Mouse (Mus musculus): ENCODE data around the gene Emp3. TPM values are rescaled to one million over a fixed set of nuclear protein-coding genes. Genes with fewer than 3 reads are reported as not detected.

Gene Emp3
- polyA plus RNA-seq, 1 experiment from 2014 or later: 255 TPM

DNA sequence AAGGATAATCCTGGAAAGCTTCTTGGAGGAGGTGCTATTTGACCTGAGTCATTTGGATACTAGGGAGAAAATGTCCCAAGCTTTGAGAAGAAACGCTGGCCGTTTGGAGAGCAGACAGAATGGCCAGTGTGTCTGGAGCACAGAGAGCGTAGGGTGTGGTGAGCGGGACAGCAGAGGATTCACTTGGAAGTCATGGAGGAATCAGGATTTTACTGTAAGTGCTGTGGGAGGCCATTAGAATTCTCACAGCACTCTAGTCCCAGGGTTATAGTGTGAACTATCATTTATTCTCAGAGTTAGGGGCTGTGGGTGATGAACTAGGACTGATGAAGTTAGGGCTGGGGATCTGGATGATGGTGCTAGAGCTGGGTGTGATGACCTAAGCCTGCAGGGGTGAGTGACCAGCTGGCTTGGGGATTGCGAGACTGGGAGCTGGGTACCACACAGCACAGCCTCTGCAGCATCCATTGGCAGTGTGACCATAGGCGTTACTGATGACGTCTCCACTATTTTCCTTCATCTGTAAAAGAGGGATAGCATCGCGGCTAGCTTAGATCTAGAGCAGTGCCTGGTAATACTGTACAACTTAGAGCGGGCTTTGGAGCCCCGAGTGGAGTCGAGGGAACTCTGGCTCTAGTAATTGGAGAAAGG is 871 bp upstream of the Emp3 start:
- Histone ChIP-seq H3K4me1 (ENCODE audit: insufficient read depth, low read depth, low read length) (peaks cover 25% of the 10 kb centered on the region), H3K4me2 (replicated peaks; ENCODE audit: low read depth, low read length) (peak overlapping the region; percentile 58; the same call in 1 of the 2 replicates), H3K27ac (ENCODE audit: low read length) (peak overlapping the region; percentile 93), H3K9ac (replicated peaks; ENCODE audit: low read depth) (no peak overlapping the region), H3K36me3 (ENCODE audit: insufficient read depth, low read length) (no peaks in the 10 kb centered on the region), H3K9me3 (ENCODE audit: low read length) (no peaks in the 10 kb centered on the region), H3K4me3 (ENCODE audit: low read depth, low read length) (no peak overlapping the region), H3K27me3 (replicated peaks; ENCODE audit: insufficient read depth, low read length) (no peaks in the 10 kb centered on the region)
- DNase-seq (ENCODE audit: low spot score) (no peak), ATAC-seq (no peak)
- TF ChIP-seq CTCF (IDR thresholded peaks at IDR 0.05) (no peak), EP300 (IDR thresholded peaks at IDR 0.05) (no peak)
- WGBS: 73% methylated on average over 12 of the region's 12 CpGs

GRCm38 (mm10) chr7:45920583-45921241 is 492 bp downstream of the Emp3 start:
- H3K4me1 ChIP-seq (ENCODE audit: insufficient read depth, low read depth, low read length): peaks cover 28% of the 10 kb centered on the region
- no peak for TF ChIP-seq EP300 (IDR thresholded peaks at IDR 0.05)
- TF ChIP-seq CTCF (IDR thresholded peaks at IDR 0.05): no peak

DNA sequence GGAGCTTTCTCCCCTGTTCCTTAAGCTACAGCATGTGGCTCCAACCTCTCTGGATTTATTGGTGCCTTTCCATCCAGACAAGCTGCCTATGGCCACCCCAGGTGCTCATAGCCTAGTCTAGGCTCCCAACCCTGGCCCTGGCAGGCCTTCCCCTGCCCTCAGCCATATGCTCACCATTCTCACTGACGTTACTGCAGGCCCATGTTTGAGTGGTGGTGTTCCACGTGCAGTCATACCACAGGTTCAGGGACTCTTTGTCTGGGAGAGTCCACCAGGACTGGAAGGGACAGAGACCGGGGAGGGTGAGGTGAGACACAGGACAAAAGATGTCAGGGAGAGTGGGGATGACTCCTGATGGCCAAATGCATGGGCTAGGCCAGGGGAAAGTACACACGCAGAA is 1.4 kb downstream of the Emp3 start:
- no peak for ATAC-seq
- TF ChIP-seq CTCF (IDR thresholded peaks at IDR 0.05) (no peak), EP300 (IDR thresholded peaks at IDR 0.05) (no peak)
- H3K9me3 ChIP-seq (ENCODE audit: low read length): no peaks in the 10 kb centered on the region
- 55% methylated on average over 4 of the region's 4 CpGs for WGBS
- H3K27ac ChIP-seq (ENCODE audit: low read length): no peak overlapping the region
- peaks cover 28% of the 10 kb centered on the region for H3K4me1 ChIP-seq (ENCODE audit: insufficient read depth, low read depth, low read length)
- H3K27me3 ChIP-seq (replicated peaks; ENCODE audit: insufficient read depth, low read length): no peaks in the 10 kb centered on the region
- DNase-seq (ENCODE audit: low spot score): no peak
- no peaks in the 10 kb centered on the region for H3K36me3 ChIP-seq (ENCODE audit: insufficient read depth, low read length)
- H3K4me2 ChIP-seq (replicated peaks; ENCODE audit: low read depth, low read length): peak overlapping the region; percentile 63
- no peak overlapping the region for H3K9ac ChIP-seq (replicated peaks; ENCODE audit: low read depth)
- H3K4me3 ChIP-seq (ENCODE audit: low read depth, low read length): 0 out of 2 replicates have a peak overlapping the region, but pooled peaks have one; percentile 42

More at GRCm38 (mm10) chr7:45920583-45921241, 492 bp downstream of the Emp3 start:
- peak overlapping the region; percentile 44 for H3K9ac ChIP-seq (replicated peaks; ENCODE audit: low read depth)
- H3K9me3 ChIP-seq (ENCODE audit: low read length): no peaks in the 10 kb centered on the region
- peak overlapping the region; percentile 42 for H3K4me3 ChIP-seq (ENCODE audit: low read depth, low read length)
- ATAC-seq: no peak
- peak overlapping the region; percentile 63 for H3K4me2 ChIP-seq (replicated peaks; ENCODE audit: low read depth, low read length)
- peak; percentile 53 for DNase-seq (ENCODE audit: low spot score)
- 16% methylated on average over 9 of the region's 9 CpGs for WGBS
- no peaks in the 10 kb centered on the region for H3K36me3 ChIP-seq (ENCODE audit: insufficient read depth, low read length)
- peak overlapping the region; percentile 84 for H3K27ac ChIP-seq (ENCODE audit: low read length)
- no peaks in the 10 kb centered on the region for H3K27me3 ChIP-seq (replicated peaks; ENCODE audit: insufficient read depth, low read length)

DNA sequence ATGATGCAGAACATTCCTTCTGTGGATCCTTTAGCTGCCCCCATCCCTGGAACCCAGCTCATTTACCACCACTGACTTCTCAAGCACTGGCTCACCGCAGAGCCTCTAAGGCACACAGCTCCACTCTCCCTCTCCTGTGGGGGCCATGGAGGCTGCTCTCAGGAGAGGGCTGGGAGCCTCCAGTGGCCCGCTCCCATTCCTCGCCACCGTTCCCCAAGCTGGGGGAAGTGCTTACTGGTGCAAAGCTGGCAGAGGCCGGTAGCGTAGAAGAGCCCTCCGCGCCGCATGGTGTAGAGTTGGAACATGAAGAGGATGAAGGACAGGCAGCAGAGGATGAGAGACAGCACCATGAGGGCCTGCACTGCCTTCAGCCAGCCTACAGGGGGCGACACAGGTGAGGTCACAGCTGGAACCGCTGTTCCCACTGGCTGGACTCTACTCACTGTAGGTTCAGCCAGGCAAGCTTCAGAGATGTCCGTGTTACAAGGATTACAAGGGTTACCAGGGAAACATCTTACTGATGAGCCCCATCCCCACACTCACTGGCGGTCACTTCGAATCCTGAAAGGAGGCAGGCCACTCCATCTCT is 2.0 kb downstream of the Emp3 start:
- H3K9ac ChIP-seq (replicated peaks; ENCODE audit: low read depth): no peak overlapping the region
- no peaks in the 10 kb centered on the region for H3K36me3 ChIP-seq (ENCODE audit: insufficient read depth, low read length)
- no peaks in the 10 kb centered on the region for H3K9me3 ChIP-seq (ENCODE audit: low read length)
- ATAC-seq (no peak), DNase-seq (ENCODE audit: low spot score) (peak; percentile 27)
- TF ChIP-seq CTCF (IDR thresholded peaks at IDR 0.05): peak; percentile 67
- TF ChIP-seq EP300 (IDR thresholded peaks at IDR 0.05): no peak
- 77% methylated on average over 14 of the region's 14 CpGs for WGBS
- no peaks in the 10 kb centered on the region for H3K27me3 ChIP-seq (replicated peaks; ENCODE audit: insufficient read depth, low read length)
- H3K4me3 ChIP-seq (ENCODE audit: low read depth, low read length): no peak overlapping the region
- peaks cover 28% of the 10 kb centered on the region for H3K4me1 ChIP-seq (ENCODE audit: insufficient read depth, low read depth, low read length)
- no peak overlapping the region for H3K4me2 ChIP-seq (replicated peaks; ENCODE audit: low read depth, low read length)
- no peak overlapping the region for H3K27ac ChIP-seq (ENCODE audit: low read length)

- no peak for DNase-seq (ENCODE audit: low spot score)
Measured at GRCm38 (mm10) chr7:45917926-45918325, 3.3 kb downstream of the Emp3 start.

More at GRCm38 (mm10) chr7:45917926-45918325, 3.3 kb downstream of the Emp3 start:
- Histone ChIP-seq H3K9ac (replicated peaks; ENCODE audit: low read depth) (no peak overlapping the region), H3K4me3 (ENCODE audit: low read depth, low read length) (no peak overlapping the region), H3K9me3 (ENCODE audit: low read length) (no peaks in the 10 kb centered on the region), H3K4me2 (replicated peaks; ENCODE audit: low read depth, low read length) (no peak overlapping the region), H3K36me3 (ENCODE audit: insufficient read depth, low read length) (no peaks in the 10 kb centered on the region), H3K4me1 (ENCODE audit: insufficient read depth, low read depth, low read length) (peaks cover 28% of the 10 kb centered on the region), H3K27ac (ENCODE audit: low read length) (0 out of 2 replicates have a peak overlapping the region, but pooled peaks have one; percentile 70), H3K27me3 (replicated peaks; ENCODE audit: insufficient read depth, low read length) (no peaks in the 10 kb centered on the region)
- 86% methylated on average over 15 of the region's 15 CpGs for WGBS
- ATAC-seq: no peak
- TF ChIP-seq CTCF (IDR thresholded peaks at IDR 0.05) (no peak), EP300 (IDR thresholded peaks at IDR 0.05) (no peak)

All from lung, postnatal 0 days (tissue).